Mouse (Mus musculus): Measurements from ENCODE around the gene Sorcs3.

Sorcs3 gene

DNA sequence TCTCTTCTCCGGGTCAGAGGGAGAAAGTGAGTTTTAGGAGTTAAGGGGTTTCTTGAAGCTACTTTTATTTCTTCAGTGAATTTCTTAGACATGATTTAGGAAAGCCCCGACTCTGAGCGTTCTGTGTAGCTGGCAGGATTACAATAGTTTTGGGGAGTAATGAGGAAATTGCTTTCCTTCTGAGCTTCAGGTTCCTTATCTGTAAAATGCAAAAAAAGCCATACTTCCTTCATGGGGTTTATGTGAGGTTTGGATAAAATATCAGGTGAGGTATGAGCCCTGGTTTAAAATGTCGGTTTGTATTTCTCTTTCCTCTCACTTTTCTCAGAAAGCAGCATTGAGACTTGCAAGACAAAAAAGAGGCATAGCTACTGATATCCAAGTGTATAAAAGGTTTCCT lies 327.8 kb downstream of the Sorcs3 start:
- H3K4me1 ChIP-seq (replicated peaks; ENCODE audit: low read depth, low read length) = no peaks in the 10 kb centered on the region
- H3K4me3 ChIP-seq (replicated peaks; ENCODE audit: low read length) = no peak overlapping the region
- TF ChIP-seq NANOG (IDR thresholded peaks at IDR 0.05; ENCODE audit: borderline replicate concordance, low read length) (no peak), CTCF (conservative IDR thresholded peaks at IDR 0.05; ENCODE audit: low read length) (no peak), POU5F1 (IDR thresholded peaks at IDR 0.05; ENCODE audit: borderline replicate concordance, low read length) (no peak)
- 0 out of 2 replicates have a peak, but pooled peaks cover 6% of the 10 kb centered on the region for H3K9me3 ChIP-seq (ENCODE audit: low read length)
- H3K27me3 ChIP-seq (ENCODE audit: insufficient read depth, low read length) = no peaks in the 10 kb centered on the region
- no peaks in the 10 kb centered on the region for H3K36me3 ChIP-seq (ENCODE audit: insufficient read depth, low read length)

GRCm38 (mm10) chr19:48544294-48544693 lies 338.5 kb downstream of the Sorcs3 start:
- no peaks in the 10 kb centered on the region for H3K4me1 ChIP-seq (replicated peaks; ENCODE audit: low read depth, low read length)
- peaks cover 5% of the 10 kb centered on the region; the same call in 1 of the 2 replicates for H3K9me3 ChIP-seq (ENCODE audit: low read length)
- no peaks in the 10 kb centered on the region for H3K36me3 ChIP-seq (ENCODE audit: insufficient read depth, low read length)
- no peak overlapping the region for H3K4me3 ChIP-seq (replicated peaks; ENCODE audit: low read length)
- TF ChIP-seq POU5F1 (IDR thresholded peaks at IDR 0.05; ENCODE audit: borderline replicate concordance, low read length) = no peak
- TF ChIP-seq CTCF (conservative IDR thresholded peaks at IDR 0.05; ENCODE audit: low read length) = no peak
- no peak for TF ChIP-seq NANOG (IDR thresholded peaks at IDR 0.05; ENCODE audit: borderline replicate concordance, low read length)
- no peaks in the 10 kb centered on the region for H3K27me3 ChIP-seq (ENCODE audit: insufficient read depth, low read length)

- H3K4me1 ChIP-seq (replicated peaks; ENCODE audit: low read depth, low read length) = no peaks in the 10 kb centered on the region
- no peaks in the 10 kb centered on the region for H3K36me3 ChIP-seq (ENCODE audit: insufficient read depth, low read length)
- no peaks in the 10 kb centered on the region for H3K9me3 ChIP-seq (ENCODE audit: low read length)
- no peaks in the 10 kb centered on the region for H3K27me3 ChIP-seq (ENCODE audit: insufficient read depth, low read length)
- no peak overlapping the region for H3K4me3 ChIP-seq (replicated peaks; ENCODE audit: low read length)
- TF ChIP-seq POU5F1 (IDR thresholded peaks at IDR 0.05; ENCODE audit: borderline replicate concordance, low read length) (no peak), CTCF (conservative IDR thresholded peaks at IDR 0.05; ENCODE audit: low read length) (no peak), NANOG (IDR thresholded peaks at IDR 0.05; ENCODE audit: borderline replicate concordance, low read length) (no peak)
Observed at GRCm38 (mm10) chr19:48545421-48546132, 339.8 kb downstream of the Sorcs3 start.

DNA sequence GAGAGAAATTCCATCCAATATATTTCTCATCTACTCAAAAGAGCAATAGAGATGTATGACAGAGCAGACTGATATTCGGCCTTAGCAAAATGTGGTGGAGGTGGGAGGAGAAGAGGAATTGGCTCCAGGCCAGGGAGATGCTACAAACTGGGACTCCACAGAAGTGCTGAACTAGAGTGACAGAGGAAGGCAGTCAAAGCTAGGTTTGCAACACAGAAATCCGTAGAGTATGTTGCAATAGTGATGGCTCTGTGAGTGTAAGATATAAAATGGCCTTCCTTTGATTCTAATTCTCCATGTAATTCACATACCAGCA lies 340.3 kb downstream of the Sorcs3 start:
- TF ChIP-seq CTCF (conservative IDR thresholded peaks at IDR 0.05; ENCODE audit: low read length) (no peak), POU5F1 (IDR thresholded peaks at IDR 0.05; ENCODE audit: borderline replicate concordance, low read length) (no peak), NANOG (IDR thresholded peaks at IDR 0.05; ENCODE audit: borderline replicate concordance, low read length) (no peak)
- H3K36me3 ChIP-seq (ENCODE audit: insufficient read depth, low read length) = no peaks in the 10 kb centered on the region
- H3K27me3 ChIP-seq (ENCODE audit: insufficient read depth, low read length) = no peaks in the 10 kb centered on the region
- no peak overlapping the region for H3K4me3 ChIP-seq (replicated peaks; ENCODE audit: low read length)
- no peaks in the 10 kb centered on the region for H3K4me1 ChIP-seq (replicated peaks; ENCODE audit: low read depth, low read length)
- H3K9me3 ChIP-seq (ENCODE audit: low read length) = no peaks in the 10 kb centered on the region

- no peaks in the 10 kb centered on the region for H3K36me3 ChIP-seq (ENCODE audit: insufficient read depth, low read length)
- TF ChIP-seq NANOG (IDR thresholded peaks at IDR 0.05; ENCODE audit: borderline replicate concordance, low read length) = no peak
- no peak for TF ChIP-seq POU5F1 (IDR thresholded peaks at IDR 0.05; ENCODE audit: borderline replicate concordance, low read length)
- no peak for TF ChIP-seq CTCF (conservative IDR thresholded peaks at IDR 0.05; ENCODE audit: low read length)
- no peaks in the 10 kb centered on the region for H3K4me1 ChIP-seq (replicated peaks; ENCODE audit: low read depth, low read length)
- H3K27me3 ChIP-seq (ENCODE audit: insufficient read depth, low read length) = no peaks in the 10 kb centered on the region
- H3K4me3 ChIP-seq (replicated peaks; ENCODE audit: low read length) = no peak overlapping the region
- H3K9me3 ChIP-seq (ENCODE audit: low read length) = no peaks in the 10 kb centered on the region
Observed at GRCm38 (mm10) chr19:48548143-48548881, 342.5 kb downstream of the Sorcs3 start.

- Histone ChIP-seq H3K4me1 (replicated peaks; ENCODE audit: low read depth, low read length) (no peaks in the 10 kb centered on the region), H3K36me3 (ENCODE audit: insufficient read depth, low read length) (no peaks in the 10 kb centered on the region), H3K27me3 (ENCODE audit: insufficient read depth, low read length) (no peaks in the 10 kb centered on the region), H3K4me3 (replicated peaks; ENCODE audit: low read length) (no peak overlapping the region), H3K9me3 (ENCODE audit: low read length) (no peaks in the 10 kb centered on the region)
- no peak for TF ChIP-seq CTCF (conservative IDR thresholded peaks at IDR 0.05; ENCODE audit: low read length)
- TF ChIP-seq POU5F1 (IDR thresholded peaks at IDR 0.05; ENCODE audit: borderline replicate concordance, low read length) = no peak
- TF ChIP-seq NANOG (IDR thresholded peaks at IDR 0.05; ENCODE audit: borderline replicate concordance, low read length) = no peak
Observed at GRCm38 (mm10) chr19:48559432-48559831, 353.6 kb downstream of the Sorcs3 start.

- H3K36me3 ChIP-seq (ENCODE audit: insufficient read depth, low read length) = no peaks in the 10 kb centered on the region
- no peak for TF ChIP-seq NANOG (IDR thresholded peaks at IDR 0.05; ENCODE audit: borderline replicate concordance, low read length)
- TF ChIP-seq POU5F1 (IDR thresholded peaks at IDR 0.05; ENCODE audit: borderline replicate concordance, low read length) = no peak
- TF ChIP-seq CTCF (conservative IDR thresholded peaks at IDR 0.05; ENCODE audit: low read length) = no peak
- no peaks in the 10 kb centered on the region for H3K4me1 ChIP-seq (replicated peaks; ENCODE audit: low read depth, low read length)
- no peak overlapping the region for H3K4me3 ChIP-seq (replicated peaks; ENCODE audit: low read length)
- no peaks in the 10 kb centered on the region for H3K9me3 ChIP-seq (ENCODE audit: low read length)
- no peaks in the 10 kb centered on the region for H3K27me3 ChIP-seq (ENCODE audit: insufficient read depth, low read length)
Observed at GRCm38 (mm10) chr19:48575736-48576135, 369.9 kb downstream of the Sorcs3 start.

DNA sequence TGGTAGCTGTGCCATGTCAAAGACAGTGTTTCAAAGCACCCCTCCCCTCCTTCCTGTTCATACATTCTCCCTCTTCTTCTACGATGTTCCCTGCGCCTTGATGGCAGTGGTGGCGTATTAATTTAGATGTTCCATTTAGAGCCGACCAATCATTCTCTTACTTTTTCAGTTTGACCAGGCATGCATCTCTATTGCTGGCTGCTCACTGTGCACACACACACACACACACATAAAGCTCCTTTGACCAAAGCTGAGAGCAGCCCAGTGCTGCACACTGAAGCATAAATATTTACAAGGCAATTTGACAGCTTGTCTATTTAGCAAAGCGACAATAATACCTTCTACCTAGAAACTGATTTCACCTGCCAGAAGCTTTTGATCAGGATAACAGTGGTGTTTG lies 371.3 kb downstream of the Sorcs3 start:
- Histone ChIP-seq H3K4me3 (replicated peaks; ENCODE audit: low read length) (no peak overlapping the region), H3K4me1 (replicated peaks; ENCODE audit: low read depth, low read length) (no peaks in the 10 kb centered on the region)
- TF ChIP-seq CTCF (conservative IDR thresholded peaks at IDR 0.05; ENCODE audit: low read length) (no peak), POU5F1 (IDR thresholded peaks at IDR 0.05; ENCODE audit: borderline replicate concordance, low read length) (no peak), NANOG (IDR thresholded peaks at IDR 0.05; ENCODE audit: borderline replicate concordance, low read length) (no peak)

More for the DNA sequence above, 371.3 kb downstream of the Sorcs3 start:
- no peaks in the 10 kb centered on the region for H3K9me3 ChIP-seq (ENCODE audit: low read length)
- H3K27me3 ChIP-seq (ENCODE audit: insufficient read depth, low read length) = no peaks in the 10 kb centered on the region
- H3K36me3 ChIP-seq (ENCODE audit: insufficient read depth, low read length) = no peaks in the 10 kb centered on the region
